Mouse (Mus musculus): ENCODE data around the gene Sgms1. TPM values are rescaled to one million over a fixed set of nuclear protein-coding genes. Genes with fewer than 3 reads are reported as not detected.
A peak's percentile ranks its signal among the peaks of the same experiment; 100 is the strongest.

Gene Sgms1
- polyA plus RNA-seq, 1 experiment from 2014 or later = 31.8 TPM

- H3K9me3 ChIP-seq (replicated peaks) = no peaks in the 10 kb centered on the region
- H3K27me3 ChIP-seq (replicated peaks) = no peaks in the 10 kb centered on the region
- no peak overlapping the region for H3K4me3 ChIP-seq
- no peak overlapping the region for H3K4me2 ChIP-seq
- no peak overlapping the region for H3K9ac ChIP-seq
- WGBS (ENCODE audit: insufficient replicate concordance) = 93% methylated on average over 1 of the region's 1 CpGs
- H3K36me3 ChIP-seq = peaks cover 33% of the 10 kb centered on the region
- no peaks in the 10 kb centered on the region for H3K4me1 ChIP-seq
- H3K27ac ChIP-seq = no peak overlapping the region
- no peak for ATAC-seq
Measured at GRCm38 (mm10) chr19:32120798-32121197, 268.7 kb downstream of the Sgms1 start.

DNA sequence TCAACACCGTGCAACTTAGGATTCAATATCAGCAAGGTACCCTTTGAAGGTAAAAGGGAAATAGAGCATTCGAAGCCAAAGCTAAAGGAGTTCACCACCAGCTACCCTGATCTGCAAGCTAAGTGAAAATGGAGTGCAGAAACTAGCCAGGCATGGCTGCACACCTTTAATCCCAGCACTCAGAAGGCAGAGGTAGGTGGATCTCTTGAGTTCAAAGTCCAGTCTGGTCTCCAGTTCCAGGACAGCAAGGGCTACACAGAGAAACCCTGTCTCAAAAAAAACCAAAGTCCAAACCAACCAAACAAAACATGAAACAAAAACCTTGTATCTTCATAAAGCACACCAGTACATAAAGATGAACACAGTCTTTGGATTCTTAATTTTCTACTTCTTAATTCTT is 269.8 kb downstream of the Sgms1 start:
- Histone ChIP-seq H3K9ac (no peak overlapping the region), H3K36me3 (peaks cover 22% of the 10 kb centered on the region), H3K4me1 (no peaks in the 10 kb centered on the region), H3K27ac (no peak overlapping the region), H3K4me2 (no peak overlapping the region), H3K27me3 (replicated peaks) (no peaks in the 10 kb centered on the region), H3K9me3 (replicated peaks) (no peaks in the 10 kb centered on the region), H3K4me3 (no peak overlapping the region)
- 74% methylated on average over 2 of the region's 2 CpGs for WGBS (ENCODE audit: insufficient replicate concordance)
- no peak for ATAC-seq

DNA sequence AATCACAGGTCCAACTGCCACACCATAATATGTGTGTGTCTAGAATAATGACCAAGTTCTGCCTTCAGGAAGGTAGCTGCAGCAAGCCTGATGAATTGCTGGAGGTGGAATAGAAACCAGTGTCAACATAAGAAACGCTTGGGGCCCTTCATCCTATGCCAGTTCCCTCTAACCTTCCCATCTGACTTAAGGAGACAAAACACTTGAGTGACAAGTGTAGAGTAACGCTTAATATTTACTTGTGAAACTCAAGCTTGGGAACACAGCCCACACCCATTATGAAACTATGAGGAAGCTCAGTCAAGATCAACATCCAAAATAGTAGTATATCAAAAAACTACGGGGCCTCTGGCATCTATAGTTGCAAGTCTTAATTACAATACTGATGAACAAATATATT is 271.0 kb downstream of the Sgms1 start:
- Histone ChIP-seq H3K4me2 (no peak overlapping the region), H3K9ac (no peak overlapping the region), H3K27me3 (replicated peaks) (no peaks in the 10 kb centered on the region), H3K27ac (no peak overlapping the region), H3K4me1 (no peaks in the 10 kb centered on the region), H3K4me3 (no peak overlapping the region), H3K9me3 (replicated peaks) (no peaks in the 10 kb centered on the region), H3K36me3 (peaks cover 11% of the 10 kb centered on the region)
- 68% methylated on average over 3 of the region's 3 CpGs for WGBS (ENCODE audit: insufficient replicate concordance)
- no peak for ATAC-seq

DNA sequence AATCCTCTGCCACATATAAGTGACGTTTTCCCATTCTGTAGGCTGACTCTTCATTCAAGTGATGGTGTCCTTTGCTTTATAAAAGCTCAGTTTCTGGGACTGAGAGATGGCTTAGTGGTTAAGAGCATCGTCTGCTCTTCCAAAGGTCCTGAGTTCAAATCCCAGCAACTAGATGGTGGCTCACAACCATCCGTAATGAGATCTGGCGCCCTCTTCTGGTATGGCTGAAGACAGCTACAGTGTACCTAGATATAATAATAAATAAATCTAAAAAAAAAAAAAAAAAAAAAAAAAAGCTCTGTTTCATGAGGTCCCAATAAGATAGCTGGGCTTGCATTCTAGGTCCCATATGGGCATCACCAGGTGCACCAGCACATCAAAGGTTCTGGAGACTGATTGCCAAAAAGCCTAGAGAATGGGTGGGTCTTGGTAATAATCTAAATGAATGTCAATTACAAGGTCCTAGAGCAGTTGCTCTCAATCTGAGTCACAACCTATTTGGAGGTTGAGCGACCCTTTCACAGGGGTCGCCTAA is 272.0 kb downstream of the Sgms1 start:
- H3K4me3 ChIP-seq = no peak overlapping the region
- peaks cover 11% of the 10 kb centered on the region for H3K36me3 ChIP-seq
- H3K27ac ChIP-seq = no peak overlapping the region
- no peak overlapping the region for H3K9ac ChIP-seq
- no peak for ATAC-seq
- H3K4me2 ChIP-seq = no peak overlapping the region
- no peaks in the 10 kb centered on the region for H3K4me1 ChIP-seq
- H3K9me3 ChIP-seq (replicated peaks) = no peaks in the 10 kb centered on the region
- 64% methylated on average over 6 of the region's 6 CpGs for WGBS (ENCODE audit: insufficient replicate concordance)
- no peaks in the 10 kb centered on the region for H3K27me3 ChIP-seq (replicated peaks)

GRCm38 (mm10) chr19:32111866-32112790 is 277.4 kb downstream of the Sgms1 start:
- no peaks in the 10 kb centered on the region for H3K27me3 ChIP-seq (replicated peaks)
- 39% methylated on average over 8 of the region's 8 CpGs for WGBS (ENCODE audit: insufficient replicate concordance)

GRCm38 (mm10) chr19:32107771-32108306 is 281.7 kb downstream of the Sgms1 start, which contains the start of gene Asah2:
Asah2 (minus strand) TSS chr19:32108211.
- Histone ChIP-seq H3K4me1 (peaks cover 4% of the 10 kb centered on the region), H3K4me3 (peak within 1 kb of the TSS; percentile 73), H3K9me3 (replicated peaks) (no peaks in the 10 kb centered on the region), H3K4me2 (peak within 1 kb of the TSS; percentile 82), H3K36me3 (no peaks in the 10 kb centered on the region), H3K27ac (peak within 1 kb of the TSS; percentile 72), H3K9ac (peak within 1 kb of the TSS; percentile 78), H3K27me3 (replicated peaks) (peaks cover 9% of the 10 kb centered on the region)
- WGBS (ENCODE audit: insufficient replicate concordance) = 2% methylated on average over 28 of the region's 28 CpGs
- ATAC-seq = peak; percentile 79

More at GRCm38 (mm10) chr19:32111866-32112790, 277.4 kb downstream of the Sgms1 start:
- Histone ChIP-seq H3K4me1 (no peaks in the 10 kb centered on the region), H3K27ac (no peak overlapping the region), H3K9me3 (replicated peaks) (no peaks in the 10 kb centered on the region), H3K4me3 (no peak overlapping the region), H3K36me3 (no peaks in the 10 kb centered on the region), H3K4me2 (no peak overlapping the region), H3K9ac (no peak overlapping the region)
- ATAC-seq = no peak

DNA sequence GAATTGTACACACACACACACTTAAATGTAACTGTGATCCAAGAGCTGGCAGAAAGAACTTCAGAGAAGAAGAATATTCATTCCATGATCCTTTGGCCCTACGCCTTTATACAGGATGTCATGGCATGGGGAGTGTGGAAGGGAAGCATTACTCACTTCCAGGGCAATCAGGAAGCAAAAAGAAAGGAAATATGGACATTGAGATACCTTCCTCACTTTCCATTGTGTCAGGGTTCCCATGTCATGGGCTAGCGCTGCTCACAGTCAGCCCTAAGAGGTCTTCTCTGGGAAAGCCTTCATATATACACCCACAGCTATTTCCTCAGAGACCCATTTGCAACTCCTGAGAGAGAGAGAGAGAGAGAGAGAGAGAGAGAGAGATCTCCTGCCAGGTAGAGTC is 282.8 kb downstream of the Sgms1 start:
- Histone ChIP-seq H3K4me1 (peaks cover 5% of the 10 kb centered on the region), H3K27me3 (replicated peaks) (peaks cover 16% of the 10 kb centered on the region), H3K27ac (no peak overlapping the region), H3K36me3 (no peaks in the 10 kb centered on the region), H3K4me3 (no peak overlapping the region), H3K9ac (no peak overlapping the region), H3K4me2 (no peak overlapping the region), H3K9me3 (replicated peaks) (no peaks in the 10 kb centered on the region)
- ATAC-seq = no peak
- WGBS (ENCODE audit: insufficient replicate concordance) = 78% methylated on average over 2 of the region's 2 CpGs

DNA sequence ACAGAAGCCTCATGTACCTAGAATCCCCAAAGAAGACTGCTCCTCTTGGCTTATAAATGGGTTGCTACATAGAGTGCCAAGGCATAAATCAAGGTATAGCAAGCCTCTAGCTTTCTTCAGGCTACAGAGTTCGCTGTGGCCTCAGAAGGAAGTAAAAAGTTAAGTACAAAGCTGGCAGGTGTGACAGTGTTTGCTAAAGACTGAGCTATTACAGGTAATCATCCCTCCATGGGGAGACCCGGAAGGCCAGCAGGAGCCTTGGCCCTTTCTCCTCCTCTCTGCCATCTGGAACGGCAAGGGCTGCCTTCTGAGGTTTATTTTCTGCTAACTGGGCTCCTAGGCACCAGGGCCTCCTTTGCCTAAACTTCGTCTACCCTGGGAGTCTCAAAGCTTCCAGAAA is 285.3 kb downstream of the Sgms1 start:
- Histone ChIP-seq H3K36me3 (no peaks in the 10 kb centered on the region), H3K4me3 (no peak overlapping the region), H3K4me1 (peaks cover 5% of the 10 kb centered on the region), H3K4me2 (no peak overlapping the region), H3K27me3 (replicated peaks) (peaks cover 16% of the 10 kb centered on the region), H3K27ac (no peak overlapping the region), H3K9me3 (replicated peaks) (no peaks in the 10 kb centered on the region), H3K9ac (no peak overlapping the region)
- no peak for ATAC-seq
- 63% methylated on average over 4 of the region's 4 CpGs for WGBS (ENCODE audit: insufficient replicate concordance)

- Histone ChIP-seq H3K36me3 (no peaks in the 10 kb centered on the region), H3K4me3 (no peak overlapping the region), H3K4me1 (peaks cover 5% of the 10 kb centered on the region), H3K9me3 (replicated peaks) (no peaks in the 10 kb centered on the region), H3K27ac (no peak overlapping the region), H3K4me2 (0 out of 2 replicates have a peak overlapping the region, but pooled peaks have one; percentile 12), H3K9ac (no peak overlapping the region), H3K27me3 (replicated peaks) (peaks cover 16% of the 10 kb centered on the region)
- 18% methylated on average over 9 of the region's 9 CpGs for WGBS (ENCODE audit: insufficient replicate concordance)
- ATAC-seq = no peak
Measured at GRCm38 (mm10) chr19:32102976-32103300, 286.6 kb downstream of the Sgms1 start.

- no peak overlapping the region for H3K27ac ChIP-seq
- no peak overlapping the region for H3K9ac ChIP-seq
- ATAC-seq = no peak
- peaks cover 16% of the 10 kb centered on the region for H3K27me3 ChIP-seq (replicated peaks)
- no peaks in the 10 kb centered on the region for H3K9me3 ChIP-seq (replicated peaks)
- 43% methylated on average over 18 of the region's 18 CpGs for WGBS (ENCODE audit: insufficient replicate concordance)
- no peak overlapping the region for H3K4me3 ChIP-seq
- H3K36me3 ChIP-seq = no peaks in the 10 kb centered on the region
- peaks cover 5% of the 10 kb centered on the region for H3K4me1 ChIP-seq
- H3K4me2 ChIP-seq = 0 out of 2 replicates have a peak overlapping the region, but pooled peaks have one; percentile 12
Measured at GRCm38 (mm10) chr19:32102294-32102975, 287.1 kb downstream of the Sgms1 start.

- Histone ChIP-seq H3K36me3 (no peaks in the 10 kb centered on the region), H3K9ac (no peak overlapping the region), H3K9me3 (replicated peaks) (no peaks in the 10 kb centered on the region), H3K27me3 (replicated peaks) (peaks cover 11% of the 10 kb centered on the region), H3K4me3 (no peak overlapping the region), H3K27ac (no peak overlapping the region), H3K4me1 (peaks cover 5% of the 10 kb centered on the region), H3K4me2 (no peak overlapping the region)
- ATAC-seq = no peak
- WGBS (ENCODE audit: insufficient replicate concordance) = 54% methylated on average over 3 of the region's 3 CpGs
Measured at GRCm38 (mm10) chr19:32098582-32098981, 290.9 kb downstream of the Sgms1 start.

- Histone ChIP-seq H3K9me3 (replicated peaks) (no peaks in the 10 kb centered on the region), H3K4me1 (no peaks in the 10 kb centered on the region), H3K27me3 (replicated peaks) (no peaks in the 10 kb centered on the region), H3K9ac (no peak overlapping the region), H3K4me3 (no peak overlapping the region), H3K27ac (no peak overlapping the region), H3K36me3 (no peaks in the 10 kb centered on the region), H3K4me2 (no peak overlapping the region)
- 76% methylated on average over 4 of the region's 4 CpGs for WGBS (ENCODE audit: insufficient replicate concordance)
- ATAC-seq = no peak
Measured at GRCm38 (mm10) chr19:32092358-32092757, 297.2 kb downstream of the Sgms1 start.

Data from liver, embryonic 12.5 days (tissue).